Mouse (Mus musculus) thymus, adult 2 months (tissue): Measurements from ENCODE around the gene Aicda.

Source experiments
- CTCF ChIP-seq: fragments of 200-500 bp; IDR thresholded peaks from 2 replicates; pipeline ENCODE4 v1.5.1; 2012; ENCODE audit warnings: mild to moderate bottlenecking, control low read depth, low read length, moderate library complexity, borderline replicate concordance; ENCODE audit not compliant: control insufficient read depth, poor library complexity, insufficient read depth; ENCODE audit errors: extremely low read depth
- POLR2A ChIP-seq: fragments of 200-500 bp; IDR thresholded peaks from 2 replicates; pipeline ENCODE4 v1.6.1; 2012; ENCODE audit warnings: mild to moderate bottlenecking, low read length, control low read depth, moderate library complexity; ENCODE audit not compliant: control insufficient read depth, poor library complexity, insufficient read depth; ENCODE audit errors: extremely low read depth

DNA sequence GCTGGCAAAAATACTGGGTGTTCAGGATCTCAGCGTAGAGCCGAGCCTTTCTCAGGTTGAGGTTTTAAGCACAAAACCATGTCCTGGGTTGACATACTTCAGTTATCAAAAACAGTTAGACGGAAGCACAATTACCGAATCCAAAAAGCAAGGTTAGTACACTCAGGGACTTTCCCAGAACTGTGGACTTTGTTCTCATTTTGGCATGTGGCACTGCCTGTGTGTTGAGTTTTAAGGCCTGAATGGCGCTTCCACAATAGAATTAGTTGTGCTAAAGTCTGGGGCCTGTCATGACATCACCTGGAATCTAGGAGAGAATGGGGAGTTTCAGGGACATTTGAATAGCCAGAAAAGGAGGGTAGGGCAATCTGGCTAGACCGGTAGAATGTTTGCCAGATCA, 44.8 kb downstream of the Aicda start:
- TF ChIP-seq POLR2A (no peak), CTCF (no peak)
